Mouse (Mus musculus): ENCODE results near the gene Pip4k2b.

DNA sequence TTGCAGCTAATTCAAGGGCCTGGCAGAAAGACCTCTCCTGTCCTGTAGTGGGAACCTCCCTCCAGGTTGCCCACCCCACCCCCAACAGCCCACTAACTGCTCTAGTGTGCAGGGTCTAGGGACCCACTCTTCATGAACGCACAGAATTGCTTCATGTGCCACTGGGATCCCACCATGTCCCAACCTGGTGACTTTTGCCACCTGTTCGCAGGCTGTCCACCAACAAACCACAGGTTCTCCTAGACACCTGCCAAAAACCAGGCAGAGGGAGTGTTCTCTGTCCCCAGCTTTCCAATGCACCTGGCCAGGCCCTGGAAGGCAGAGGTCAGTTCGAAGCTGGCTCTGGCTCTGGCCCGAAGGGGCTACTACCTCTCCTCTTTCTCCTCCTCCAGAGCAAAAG lies 50.1 kb downstream of the Pip4k2b start:
- TF ChIP-seq RAD21 (IDR thresholded peaks at IDR 0.05; ENCODE audit: low read depth, low read length), result no peak
- no peak for TF ChIP-seq CTCF (conservative IDR thresholded peaks at IDR 0.05 in 1 of 2, IDR thresholded peaks at IDR 0.05 in 1 of 2; ENCODE audit: low read depth in 2 of 2, low read length in 2 of 2)
- no peak for TF ChIP-seq E2F4 (IDR thresholded peaks at IDR 0.05; ENCODE audit: insufficient replicate concordance, low read depth, low read length)
- TF ChIP-seq NELFE (IDR thresholded peaks at IDR 0.05; ENCODE audit: low read depth, low read length), result no peak
- no peak for TF ChIP-seq KAT2A (IDR thresholded peaks at IDR 0.05; ENCODE audit: insufficient replicate concordance, low read length)
- no peak for TF ChIP-seq ZC3H11A (IDR thresholded peaks at IDR 0.05; ENCODE audit: low read depth, low read length)
- no peak for TF ChIP-seq MEF2A (IDR thresholded peaks at IDR 0.05; ENCODE audit: borderline replicate concordance, low read depth, low read length)
- no peak for TF ChIP-seq ETS1 (conservative IDR thresholded peaks at IDR 0.05; ENCODE audit: low read depth, low read length)
- no peak for TF ChIP-seq SMC3 (IDR thresholded peaks at IDR 0.05; ENCODE audit: low read depth, low read length)
- TF ChIP-seq NRF1 (IDR thresholded peaks at IDR 0.05; ENCODE audit: low read depth, low read length), result no peak
- no peak for TF ChIP-seq HCFC1 (IDR thresholded peaks at IDR 0.05; ENCODE audit: low read depth, low read length)
- TF ChIP-seq CHD1 (IDR thresholded peaks at IDR 0.05; ENCODE audit: low read depth, low read length), result no peak
- TF ChIP-seq POLR2A (IDR thresholded peaks at IDR 0.05; ENCODE audit: low read depth, low read length), result no peak
- no peak for TF ChIP-seq USF1 (IDR thresholded peaks at IDR 0.05; ENCODE audit: low read depth, low read length)
